Mouse (Mus musculus) embryonic facial prominence, embryonic 14.5 days (tissue): Measurements from ENCODE around the gene Macf1. TPM values are rescaled to one million over a fixed set of nuclear protein-coding genes. Genes with fewer than 3 reads are reported as not detected.

Source experiments
- ATAC-seq: fragments of 200-750 bp; cut with Nextera tagmentation; 2 replicates; pipeline ENCODE4 v1.8.0; 2017; ENCODE audit warnings: low read depth, moderate number of reproducible peaks, moderate TSS enrichment
- DNase-seq: peaks from one replicate; pipeline ENCODE4 v3.0.0-alpha.2; 2015; ENCODE audit warnings: low spot score
- H3K27ac ChIP-seq: fragments of 300-500 bp; sonication (generic); replicated peaks from 2 replicates; pipeline ENCODE4 v1.5.1; 2014; ENCODE audit warnings: low read depth, mild to moderate bottlenecking, low read length, moderate library complexity
- H3K27me3 ChIP-seq: fragments of 300-500 bp; sonication (generic); replicated peaks from 2 replicates; pipeline ENCODE4 v1.6.1; 2014; ENCODE audit warnings: low read length; ENCODE audit not compliant: control insufficient read depth, insufficient read depth
- H3K36me3 ChIP-seq: fragments of 300-500 bp; sonication (generic); 2 replicates; pipeline ENCODE4 v1.6.1; 2014; ENCODE audit warnings: low read length, mixed read lengths; ENCODE audit not compliant: control insufficient read depth, insufficient read depth
- H3K4me1 ChIP-seq: fragments of 300-500 bp; sonication (generic); 2 replicates; pipeline ENCODE4 v1.6.1; 2014; ENCODE audit warnings: antibody characterized with exemption, low read length; ENCODE audit not compliant: control insufficient read depth, insufficient read depth
- H3K4me2 ChIP-seq: fragments of 300-500 bp; sonication (generic); 2 replicates; pipeline ENCODE4 v1.6.1; 2014; ENCODE audit warnings: low read depth, mild to moderate bottlenecking, low read length, moderate library complexity, mixed read lengths
- H3K4me3 ChIP-seq: fragments of 300-500 bp; sonication (generic); 2 replicates; pipeline ENCODE4 v1.5.1; 2014; ENCODE audit warnings: low read depth, mild to moderate bottlenecking, low read length
- H3K9ac ChIP-seq: fragments of 300-500 bp; sonication (generic); 2 replicates; pipeline ENCODE4 v1.6.1; 2014; ENCODE audit warnings: low read depth, mild to moderate bottlenecking, low read length, moderate library complexity, mixed read lengths
- H3K9me3 ChIP-seq: fragments of 300-500 bp; sonication (generic); 2 replicates; pipeline ENCODE4 v1.6.1; 2016; ENCODE audit warnings: low read length; ENCODE audit not compliant: control insufficient read depth
- WGBS: fragments of 180-500 bp; shearing (Covaris S2); extraction: QIAGEN DNeasy Blood & Tissue Kit; methylation state at CpG from one replicate; pipeline ENCODE4 v1.1.7; 2014; 5-methylcytosine and 5-hydroxymethylcytosine counted together
- polyA plus RNA-seq: library from polyadenylated mRNA; unstranded; fragments of >200 nt; fragmentation: Nextera tagmentation; extraction: Ambion mirVana; gene quantifications from 2 replicates; pipeline ENCODE4 v1.2.1, GENCODE M21; 2014

Macf1 gene
- polyA plus RNA-seq, 1 experiment from 2014 or later, result 80.5 TPM

- DNase-seq, result no peak
- no peaks in the 10 kb centered on the region for H3K27me3 ChIP-seq
- H3K4me1 ChIP-seq, result peaks cover 35% of the 10 kb centered on the region
- no peaks in the 10 kb centered on the region for H3K9me3 ChIP-seq
- whole genome bisulfite sequencing, result 52% methylated on average over 4 of the region's 4 CpGs
- no peak overlapping the region for H3K27ac ChIP-seq
- ATAC-seq, result no peak
- H3K4me3 ChIP-seq, result no peak overlapping the region
- no peak overlapping the region for H3K9ac ChIP-seq
- H3K4me2 ChIP-seq, result no peak overlapping the region
- H3K36me3 ChIP-seq, result no peaks in the 10 kb centered on the region
These were observed 93.0 kb downstream of the Macf1 start for GRCm38 (mm10) chr4:123591026-123591635.

- no peak overlapping the region for H3K4me3 ChIP-seq
- H3K4me1 ChIP-seq, result peaks cover 28% of the 10 kb centered on the region
- H3K27ac ChIP-seq, result 0 out of 2 replicates have a peak overlapping the region, but pooled peaks have one; percentile 4
- no peaks in the 10 kb centered on the region for H3K36me3 ChIP-seq
- 60% methylated on average over 3 of the region's 3 CpGs for WGBS
- no peak overlapping the region for H3K9ac ChIP-seq
- no peaks in the 10 kb centered on the region for H3K9me3 ChIP-seq
- no peak overlapping the region for H3K4me2 ChIP-seq
- H3K27me3 ChIP-seq, result no peaks in the 10 kb centered on the region
- DNase-seq (no peak), ATAC-seq (no peak)
These were observed 94.7 kb downstream of the Macf1 start for GRCm38 (mm10) chr4:123589496-123589895.

- Histone ChIP-seq H3K9ac (no peak overlapping the region), H3K27ac (peak overlapping the region; percentile 22; the same call in 1 of the 2 replicates), H3K4me3 (no peak overlapping the region), H3K4me2 (no peak overlapping the region), H3K36me3 (no peaks in the 10 kb centered on the region), H3K9me3 (no peaks in the 10 kb centered on the region), H3K4me1 (peaks cover 20% of the 10 kb centered on the region), H3K27me3 (no peaks in the 10 kb centered on the region)
- WGBS, result 21% methylated on average over 7 of the region's 7 CpGs
- peak; percentile 64 for ATAC-seq
- DNase-seq, result peak; percentile 77
These were observed 95.5 kb downstream of the Macf1 start for GRCm38 (mm10) chr4:123588353-123589301.

GRCm38 (mm10) chr4:123587616-123588015 lies 96.5 kb downstream of the Macf1 start:
- Histone ChIP-seq H3K4me3 (no peak overlapping the region), H3K4me1 (0 out of 2 replicates have a peak, but pooled peaks cover 12% of the 10 kb centered on the region), H3K9ac (no peak overlapping the region), H3K4me2 (no peak overlapping the region), H3K27ac (no peak overlapping the region), H3K36me3 (no peaks in the 10 kb centered on the region), H3K27me3 (no peaks in the 10 kb centered on the region), H3K9me3 (no peaks in the 10 kb centered on the region)
- 78% methylated on average over 3 of the region's 3 CpGs for WGBS
- DNase-seq (no peak), ATAC-seq (no peak)

GRCm38 (mm10) chr4:123584720-123585093 lies 99.5 kb downstream of the Macf1 start:
- 69% methylated on average over 3 of the region's 3 CpGs for WGBS
- H3K36me3 ChIP-seq, result no peaks in the 10 kb centered on the region
- no peak for ATAC-seq

GRCm38 (mm10) chr4:123584084-123584719 lies 100.0 kb downstream of the Macf1 start:
- Histone ChIP-seq H3K27ac (no peak overlapping the region), H3K27me3 (no peaks in the 10 kb centered on the region), H3K36me3 (no peaks in the 10 kb centered on the region), H3K9ac (no peak overlapping the region), H3K4me3 (no peak overlapping the region), H3K4me1 (no peaks in the 10 kb centered on the region), H3K4me2 (no peak overlapping the region), H3K9me3 (no peaks in the 10 kb centered on the region)
- 41% methylated on average over 8 of the region's 8 CpGs for WGBS
- DNase-seq (no peak), ATAC-seq (no peak)

More at GRCm38 (mm10) chr4:123584720-123585093, 99.5 kb downstream of the Macf1 start:
- Histone ChIP-seq H3K4me3 (no peak overlapping the region), H3K9ac (no peak overlapping the region), H3K4me1 (0 out of 2 replicates have a peak, but pooled peaks cover 4% of the 10 kb centered on the region), H3K27ac (no peak overlapping the region), H3K9me3 (no peaks in the 10 kb centered on the region), H3K27me3 (no peaks in the 10 kb centered on the region), H3K4me2 (no peak overlapping the region)
- no peak for DNase-seq

GRCm38 (mm10) chr4:123577469-123578088 lies 106.6 kb downstream of the Macf1 start:
- H3K4me3 ChIP-seq, result no peak overlapping the region
- WGBS, result 37% methylated on average over 2 of the region's 2 CpGs
- no peaks in the 10 kb centered on the region for H3K36me3 ChIP-seq
- no peaks in the 10 kb centered on the region for H3K27me3 ChIP-seq
- H3K27ac ChIP-seq, result no peak overlapping the region
- ATAC-seq (no peak), DNase-seq (no peak)
- peaks cover 9% of the 10 kb centered on the region for H3K4me1 ChIP-seq
- no peak overlapping the region for H3K4me2 ChIP-seq
- no peaks in the 10 kb centered on the region for H3K9me3 ChIP-seq
- no peak overlapping the region for H3K9ac ChIP-seq
